ENCODE assay signal across 12 mouse cellular contexts in genomic region chr13:58927656-58928226, GRCm38 (mm10).
DNase-seq lines count a peak whose midpoint lies in the region; ATAC-seq and TF ChIP-seq lines count a peak whose summit lies in the region.
"Had no signal": no experiment of that assay in that cellular context is flagged by ENCODE, and none has a peak within 500 bp of the region (broad histone marks: within the 10 kb centered on the region; RNA-seq: fewer than 3 reads in every experiment).

No protein-coding gene starts in this region.

- H3K9ac ChIP-seq in forebrain, embryonic 15.5 days (replicated peaks): no peak overlapping the region
- H3K9ac ChIP-seq: liver, embryonic 13.5 days had no signal

- 74% methylated on average over 16 of the region's 16 CpGs for WGBS in forebrain, embryonic 15.5 days

- no peak overlapping the region for H3K4me3 ChIP-seq in left cerebral cortex, adult 2 months
- no peak overlapping the region for H3K4me3 ChIP-seq in forebrain, embryonic 15.5 days
- H3K4me3 ChIP-seq: liver, embryonic 13.5 days had no signal

- intact Hi-C loops in left cerebral cortex, adult 2 months (cut with DNase I): no loop called here

- H3K27me3 ChIP-seq in forebrain, embryonic 15.5 days: no peaks in the 10 kb centered on the region
- H3K27me3 ChIP-seq: liver, embryonic 13.5 days had no signal

- no peak overlapping the region for H3K4me2 ChIP-seq in forebrain, embryonic 15.5 days (replicated peaks)
- H3K4me2 ChIP-seq: liver, embryonic 13.5 days had no signal

- peaks cover 32% of the 10 kb centered on the region for H3K4me1 ChIP-seq in forebrain, embryonic 15.5 days
- H3K4me1 ChIP-seq: liver, embryonic 13.5 days had no signal

- TF ChIP-seq CTCF in left cerebral cortex, adult 2 months (IDR thresholded peaks at IDR 0.05): no peak

- ATAC-seq in forebrain, embryonic 15.5 days (replicated peaks): 0 out of 2 replicates have a peak, but pooled peaks have one; percentile 23
- ATAC-seq: activated CD4-positive, CD25-positive, alpha-beta regulatory T cell, adult 4 months had no signal

- H3K36me3 ChIP-seq in forebrain, embryonic 15.5 days: no peaks in the 10 kb centered on the region
- H3K36me3 ChIP-seq: liver, embryonic 13.5 days had no signal

- DNase-seq in adrenal gland, postnatal 14 days: peak; percentile 52
- DNase-seq in adrenal gland, adult (ENCODE audit: inconsistent age in 2 of 2, low spot score in 1 of 2): no peak
- no peak for DNase-seq in left cerebral cortex, adult 2 months (ENCODE audit: extremely low spot score in 1 of 2, low spot score in 2 of 2)
- DNase-seq in left cerebral cortex, adult 9 months (ENCODE audit: low spot score in 2 of 2): no peak
- DNase-seq in lung, postnatal 36 days: peak; percentile 45
- no peak for DNase-seq in yolk sac, embryonic 10.5 days (ENCODE audit: low spot score)
- no peak for DNase-seq in MN1 (ENCODE audit: low spot score)
- DNase-seq: cerebellum, postnatal 36 days; kidney, postnatal 36 days; liver, embryonic 13.5 days had no signal

- no peaks in the 10 kb centered on the region for H3K9me3 ChIP-seq in forebrain, embryonic 15.5 days
- H3K9me3 ChIP-seq: liver, embryonic 13.5 days had no signal

- H3K27ac ChIP-seq in left cerebral cortex, adult 2 months: peak overlapping the region; percentile 19; the same call in 1 of the 2 replicates
- peak overlapping the region; percentile 68; the same call in 1 of the 2 replicates for H3K27ac ChIP-seq in forebrain, embryonic 15.5 days (replicated peaks)
- H3K27ac ChIP-seq: liver, embryonic 13.5 days had no signal

Comparison
In these comparisons a context has a peak if more than half of its experiments do, and no peak if none do; other contexts are left out.
1. DNase-seq: peak in adrenal gland, postnatal 14 days (single experiment) and lung, postnatal 36 days (single experiment); none in adrenal gland, adult (0 of 2), left cerebral cortex, adult 2 months (0 of 2), left cerebral cortex, adult 9 months (0 of 2), yolk sac, embryonic 10.5 days (single experiment) and MN1 (single experiment).